Mouse (Mus musculus): ENCODE results near the gene Gpr183. TPM values are rescaled to one million over a fixed set of nuclear protein-coding genes. Genes with fewer than 3 reads are reported as not detected.

The Gpr183 gene
- polyA plus RNA-seq, 1 experiment from 2014 or later = 5.5 TPM

GRCm38 (mm10) chr14:121904754-121905153, 60.2 kb downstream of the Gpr183 start:
- H3K27me3 ChIP-seq (ENCODE audit: control insufficient read depth, insufficient read depth, low read length) = no peaks in the 10 kb centered on the region
- H3K27ac ChIP-seq (ENCODE audit: low read length) = no peak overlapping the region
- H3K36me3 ChIP-seq (ENCODE audit: control insufficient read depth, insufficient read depth, low read length) = peaks cover 10% of the 10 kb centered on the region; the same call in 1 of the 2 replicates
- no peaks in the 10 kb centered on the region for H3K9me3 ChIP-seq (ENCODE audit: control insufficient read depth, low read depth, low read length)
- no peaks in the 10 kb centered on the region for H3K4me1 ChIP-seq (ENCODE audit: control insufficient read depth, insufficient read depth, low read length)
- no peak overlapping the region for H3K4me3 ChIP-seq (ENCODE audit: low read depth, low read length)
- no peak overlapping the region for H3K9ac ChIP-seq (replicated peaks; ENCODE audit: low read depth, low read length)
- H3K4me2 ChIP-seq (replicated peaks; ENCODE audit: low read depth, low read length) = no peak overlapping the region
- 18% methylated on average over 3 of the region's 3 CpGs for WGBS
- no peak for ATAC-seq (ENCODE audit: insufficient number of reproducible peaks, insufficient read depth, low FRiP score, low read depth)

GRCm38 (mm10) chr14:121903381-121903876, 61.6 kb downstream of the Gpr183 start:
- Histone ChIP-seq H3K36me3 (ENCODE audit: control insufficient read depth, insufficient read depth, low read length) (peaks cover 7% of the 10 kb centered on the region; the same call in 1 of the 2 replicates), H3K4me3 (ENCODE audit: low read depth, low read length) (no peak overlapping the region), H3K9me3 (ENCODE audit: control insufficient read depth, low read depth, low read length) (no peaks in the 10 kb centered on the region), H3K9ac (replicated peaks; ENCODE audit: low read depth, low read length) (no peak overlapping the region), H3K4me1 (ENCODE audit: control insufficient read depth, insufficient read depth, low read length) (no peaks in the 10 kb centered on the region), H3K27me3 (ENCODE audit: control insufficient read depth, insufficient read depth, low read length) (no peaks in the 10 kb centered on the region), H3K4me2 (replicated peaks; ENCODE audit: low read depth, low read length) (no peak overlapping the region), H3K27ac (ENCODE audit: low read length) (no peak overlapping the region)
- 86% methylated on average over 7 of the region's 7 CpGs for WGBS
- no peak for ATAC-seq (ENCODE audit: insufficient number of reproducible peaks, insufficient read depth, low FRiP score, low read depth)

Other genes starting within 250 kb of the Gpr183 start
- gene Dock9, start 167.4 kb downstream of the Gpr183 start, polyA plus RNA-seq (2014; fragmentation: Nextera tagmentation; extraction: Ambion mirVana) = 25.3 and 28.0 TPM in 2 replicates
- gene Ubac2, start 86.6 kb downstream of the Gpr183 start, polyA plus RNA-seq (2014; fragmentation: Nextera tagmentation; extraction: Ambion mirVana) = 67.7 and 72.3 TPM in 2 replicates
- 0.50 and 1.1 TPM in 2 replicates for gene Gpr18, start 49.4 kb downstream of the Gpr183 start, polyA plus RNA-seq (2014; fragmentation: Nextera tagmentation; extraction: Ambion mirVana)
- not detected in 2 replicates for gene Timm8a2, start 69.5 kb upstream of the Gpr183 start, polyA plus RNA-seq (2014; fragmentation: Nextera tagmentation; extraction: Ambion mirVana)
- gene Tm9sf2, start 141.8 kb upstream of the Gpr183 start, polyA plus RNA-seq (2014; fragmentation: Nextera tagmentation; extraction: Ambion mirVana) = 166 and 188 TPM in 2 replicates
- 27.0 and 27.5 TPM in 2 replicates for gene Clybl, start 216.5 kb upstream of the Gpr183 start, polyA plus RNA-seq (2014; fragmentation: Nextera tagmentation; extraction: Ambion mirVana)

Measured in stomach, embryonic 14.5 days (tissue).